Mouse (Mus musculus) layer of hippocampus, postnatal 10 days (tissue): ENCODE data around the gene Ssbp4. TPM values are rescaled to one million over a fixed set of nuclear protein-coding genes. Genes with fewer than 3 reads are reported as not detected.
A peak's percentile ranks its signal among the peaks of the same experiment; 100 is the strongest.

Experiments used
- DNase-seq, 2 experiments: peaks; one replicate each; pipeline ENCODE4 v3.0.0; 2021; ENCODE audit warnings: low spot score in 2 of 2
- total RNA-seq, 2 experiments: library from RNA; stranded (reverse); gene quantifications; 2 replicates each; pipeline ENCODE4 v1.2.3; 2021

Ssbp4 gene
- total RNA-seq, 2 experiments from 2014 or later: 225 to 240 TPM

GRCm38 (mm10) chr8:70632346-70632892 lies 23.7 kb upstream of the Ssbp4 start, which contains the start of gene Gdf15:
TSS of gene Gdf15 (minus strand) at chr8:70632456.
- no peak for DNase-seq

DNA sequence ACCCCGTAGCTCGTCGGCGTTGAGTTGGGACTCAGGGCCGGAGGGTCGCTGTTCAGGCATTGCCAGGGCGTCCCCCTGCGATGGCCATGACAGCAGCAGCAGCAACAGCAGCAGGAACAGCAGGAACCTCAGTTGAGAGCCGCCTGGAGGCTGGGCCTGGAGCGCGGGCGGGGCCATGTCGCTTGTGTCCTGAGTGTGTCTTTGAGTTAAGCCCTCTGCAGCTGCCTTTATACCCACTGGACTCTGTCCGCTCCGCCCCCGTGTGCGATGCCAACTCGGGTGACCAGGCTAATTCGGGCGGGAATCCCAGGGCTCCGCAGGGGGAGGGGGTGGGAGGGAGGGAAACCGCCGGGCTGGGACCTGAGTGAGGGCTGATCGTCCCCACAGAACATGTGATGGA lies 22.8 kb upstream of the Ssbp4 start:
- no peak for DNase-seq

- peak in 1 of 2 experiments; percentile 45 for DNase-seq
Observed at GRCm38 (mm10) chr8:70630532-70631381, 22.1 kb upstream of the Ssbp4 start.

GRCm38 (mm10) chr8:70629574-70630531 lies 21.2 kb upstream of the Ssbp4 start:
- DNase-seq: peak; percentile 91 to 93

GRCm38 (mm10) chr8:70628986-70629490 lies 20.4 kb upstream of the Ssbp4 start:
- no peak for DNase-seq

- DNase-seq: no peak
Observed at GRCm38 (mm10) chr8:70627041-70627440, 18.4 kb upstream of the Ssbp4 start.

DNA sequence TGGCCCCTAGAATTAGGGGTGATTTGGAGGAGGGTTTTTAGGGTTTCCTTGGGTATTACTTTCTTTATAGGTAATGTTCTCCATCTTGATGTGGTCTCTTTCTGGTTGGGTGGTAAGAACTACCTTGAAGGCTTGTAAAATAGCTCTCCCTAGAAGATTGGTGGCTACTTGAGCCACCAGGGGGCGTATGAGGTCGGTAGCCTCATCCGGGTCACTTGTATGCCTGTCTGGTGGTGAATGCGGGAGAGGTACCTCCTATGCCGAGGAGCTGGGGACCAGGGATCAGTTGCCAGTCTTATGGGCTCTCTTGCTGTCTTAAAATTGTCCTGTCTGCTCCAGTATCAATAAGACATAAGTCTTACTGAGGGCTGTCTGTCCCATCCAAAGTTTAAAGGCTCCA lies 16.4 kb upstream of the Ssbp4 start:
- no peak for DNase-seq

GRCm38 (mm10) chr8:70622220-70622619 lies 13.5 kb upstream of the Ssbp4 start:
- no peak for DNase-seq

- DNase-seq: no peak
Observed at GRCm38 (mm10) chr8:70618888-70619334, 10.2 kb upstream of the Ssbp4 start.

GRCm38 (mm10) chr8:70617985-70618384 lies 9.3 kb upstream of the Ssbp4 start:
- DNase-seq: no peak

DNA sequence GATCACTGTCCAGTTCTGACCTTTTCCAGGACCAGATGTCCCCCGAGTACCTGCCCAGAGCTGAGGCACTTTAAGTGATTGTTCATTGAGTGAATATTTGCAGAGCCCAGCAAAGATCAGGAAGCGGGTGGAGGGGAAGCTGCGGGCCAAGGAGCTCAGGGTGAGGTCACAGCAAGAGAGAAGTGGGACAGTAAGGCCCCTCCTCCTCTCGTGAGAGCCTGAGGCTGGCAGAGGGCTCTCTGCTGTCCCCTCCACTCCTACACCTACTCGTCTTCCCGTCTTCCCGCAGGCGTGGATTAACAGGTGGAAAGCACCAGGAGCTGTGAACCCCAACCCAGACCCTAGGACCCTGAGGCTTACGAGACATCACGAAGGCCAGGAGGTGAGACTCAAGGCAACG lies 8.0 kb upstream of the Ssbp4 start:
- DNase-seq: no peak

DNA sequence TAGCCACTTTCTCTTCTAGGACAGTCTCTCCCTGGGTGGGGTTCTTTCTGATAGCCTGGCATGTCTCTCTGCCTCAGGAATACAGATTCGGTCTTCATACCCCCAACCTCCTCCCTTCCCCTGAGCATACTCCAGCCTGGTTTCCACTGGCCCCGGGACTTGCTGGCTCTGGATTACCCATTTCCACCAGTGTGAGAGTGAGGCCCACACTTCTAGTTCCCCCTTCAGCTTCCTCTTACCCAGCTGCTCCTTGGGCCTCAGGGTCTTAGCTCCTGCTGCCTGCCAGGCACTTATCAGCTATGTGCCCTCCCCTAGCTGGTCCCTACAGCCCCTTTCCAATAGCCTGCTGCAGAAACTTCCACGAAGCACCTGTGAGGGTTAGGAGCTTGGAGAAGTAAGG lies 7.2 kb upstream of the Ssbp4 start, which contains the start of gene Lrrc25:
TSS of gene Lrrc25 (plus strand) at position 262 of the 400 bp plus-strand sequence.
- no peak for DNase-seq

GRCm38 (mm10) chr8:70615281-70615680 lies 6.6 kb upstream of the Ssbp4 start:
- DNase-seq: no peak

GRCm38 (mm10) chr8:70614469-70614868 lies 5.8 kb upstream of the Ssbp4 start:
- DNase-seq: no peak

DNA sequence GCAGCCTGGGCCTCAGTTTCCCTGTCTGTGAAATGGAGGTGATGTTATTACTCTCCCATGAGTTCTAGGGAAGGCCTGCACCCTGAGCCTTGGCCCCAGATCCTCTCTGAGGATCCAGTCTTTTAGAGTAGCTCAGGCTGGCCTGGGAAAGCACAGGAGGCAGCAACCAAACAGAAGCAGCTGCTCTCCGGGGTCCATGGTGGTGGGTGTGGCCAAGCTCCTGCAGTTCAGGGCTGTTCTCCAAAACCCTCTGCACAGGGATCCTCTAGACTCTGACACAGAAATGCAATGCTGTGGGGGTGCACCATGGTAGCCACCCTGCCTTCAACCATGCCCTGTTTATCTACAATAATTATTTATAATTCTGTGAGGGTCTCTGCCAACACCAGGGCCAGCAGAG lies 5.1 kb upstream of the Ssbp4 start:
- no peak for DNase-seq

- DNase-seq: peak; percentile 93 to 95
Observed at GRCm38 (mm10) chr8:70611849-70612248, 3.2 kb upstream of the Ssbp4 start.

DNA sequence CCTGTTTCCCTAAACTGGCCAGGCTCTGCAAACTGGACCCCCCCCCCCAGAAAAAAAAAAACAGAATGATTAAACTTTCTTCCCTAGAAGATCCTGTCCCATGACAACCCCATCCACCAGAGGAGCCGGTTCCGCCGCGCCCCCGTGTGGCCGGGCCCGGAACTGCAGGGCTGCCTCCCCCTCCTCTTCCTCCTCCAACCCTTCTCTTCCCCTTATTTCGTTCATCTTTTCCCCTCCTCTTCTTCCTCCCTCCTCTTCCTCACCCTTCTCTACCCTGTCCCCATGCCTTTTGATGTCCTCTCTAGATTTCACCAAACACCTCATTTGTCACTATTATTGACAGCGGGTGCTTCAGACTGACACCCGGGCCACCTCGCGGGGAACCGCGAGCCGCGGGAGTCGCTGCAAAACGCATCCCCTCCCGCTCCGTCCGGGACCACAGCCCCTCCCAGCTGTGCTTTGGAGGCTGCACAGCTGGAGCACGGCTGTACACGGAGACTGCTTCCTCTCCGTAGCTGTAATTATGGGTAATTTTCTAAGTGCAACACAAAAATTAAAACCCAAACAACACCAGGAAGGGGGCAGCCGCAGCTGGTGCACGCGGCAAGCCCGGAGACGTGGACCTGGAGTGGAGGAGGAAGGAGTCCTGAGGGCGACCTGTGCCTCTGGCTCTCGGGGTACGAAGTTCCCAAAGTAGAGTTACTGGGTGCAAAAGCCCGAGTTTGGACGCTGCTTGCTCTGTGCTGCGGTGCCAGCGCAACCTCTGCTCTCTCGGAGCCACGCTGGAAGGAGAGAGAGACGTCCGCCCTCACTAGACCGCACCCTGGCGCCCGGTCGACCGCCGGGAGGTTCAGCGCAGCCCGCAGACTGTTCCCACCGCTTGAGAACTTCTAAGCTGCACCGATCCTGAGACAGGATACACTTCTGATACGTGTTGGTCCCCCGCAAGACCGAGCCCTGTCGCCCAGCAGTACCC lies 2.4 kb upstream of the Ssbp4 start:
- DNase-seq: peak; percentile 90 to 91

DNA sequence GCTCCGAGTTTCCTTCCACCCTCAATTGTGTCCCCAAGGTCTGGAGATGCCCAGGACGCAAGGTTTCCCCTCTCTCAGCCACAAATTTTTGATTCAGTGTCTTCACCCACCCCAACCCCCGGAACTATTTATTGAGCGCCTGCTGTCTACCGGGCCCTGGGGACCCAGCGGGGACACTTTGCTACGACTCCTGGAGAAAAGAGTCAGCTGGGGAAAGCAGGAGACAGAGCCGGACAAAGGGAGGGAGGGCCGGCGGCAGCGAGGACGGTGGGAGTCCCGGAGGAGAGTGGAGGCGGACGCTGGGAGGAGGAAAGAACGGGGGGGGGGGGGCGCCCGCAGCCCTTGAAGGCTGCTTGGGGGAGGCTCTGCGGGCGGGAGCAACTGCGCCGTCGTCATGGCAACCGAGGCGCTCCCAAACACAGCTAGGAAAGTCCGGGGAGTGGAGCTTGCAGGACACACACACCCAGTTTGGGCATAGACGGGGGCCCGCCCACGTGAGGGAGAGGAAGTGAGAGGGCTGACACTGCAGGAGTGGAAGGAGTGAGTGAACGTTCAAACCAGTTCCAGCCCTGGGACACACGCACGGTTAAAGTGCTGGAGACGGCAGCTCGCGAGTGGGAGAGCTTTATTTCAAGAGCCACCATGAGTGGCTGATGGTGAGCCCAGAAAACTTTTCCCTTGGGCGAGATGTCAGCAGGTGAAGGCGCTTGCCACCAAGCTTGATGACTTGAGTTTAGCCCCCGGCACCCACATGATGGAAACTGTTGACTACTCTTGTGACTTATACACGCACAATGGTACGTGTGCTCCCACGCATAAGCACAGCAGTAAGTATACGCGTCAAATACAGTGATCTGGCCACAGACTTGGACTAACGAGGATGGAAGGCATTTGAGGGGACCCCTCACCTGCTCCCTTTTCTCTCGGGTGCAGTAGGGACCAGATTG lies 1.4 kb upstream of the Ssbp4 start:
- peak; percentile 73 to 76 for DNase-seq

DNA sequence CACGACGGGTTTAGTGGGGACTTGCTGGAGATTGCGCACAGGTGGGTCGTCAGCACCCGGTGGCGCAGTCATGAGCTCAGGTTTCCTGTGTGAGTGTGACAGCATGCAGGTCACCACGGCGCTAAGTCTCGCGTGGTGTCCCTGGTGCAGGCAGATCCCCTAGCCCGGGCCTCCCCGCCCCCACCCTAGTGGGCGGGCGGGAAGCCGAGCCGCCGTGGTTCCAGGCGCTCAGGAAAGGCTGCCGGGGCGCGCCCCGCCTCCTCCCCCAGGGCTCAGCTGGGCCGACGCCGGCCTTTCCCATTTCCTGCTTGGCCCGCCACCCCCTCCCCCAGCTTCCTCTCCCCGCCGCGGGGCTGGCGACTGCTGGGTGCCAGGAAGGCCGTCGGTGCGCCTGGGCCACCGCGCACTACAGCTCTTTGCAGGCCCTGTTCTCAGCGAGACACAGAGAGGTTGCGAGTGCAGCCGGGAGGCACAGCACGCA lies 736 bp upstream of the Ssbp4 start:
- peak; percentile 69 to 78 for DNase-seq
